Mouse (Mus musculus): Measurements from ENCODE around the gene Prok1.

The Prok1 gene

GRCm38 (mm10) chr3:107238051-107238450 is 1.5 kb downstream of the Prok1 start:
- DNase-seq (ENCODE audit: low spot score) = no peak

- DNase-seq (ENCODE audit: low spot score) = no peak
Observed at GRCm38 (mm10) chr3:107233945-107234344, 5.6 kb downstream of the Prok1 start.

DNA sequence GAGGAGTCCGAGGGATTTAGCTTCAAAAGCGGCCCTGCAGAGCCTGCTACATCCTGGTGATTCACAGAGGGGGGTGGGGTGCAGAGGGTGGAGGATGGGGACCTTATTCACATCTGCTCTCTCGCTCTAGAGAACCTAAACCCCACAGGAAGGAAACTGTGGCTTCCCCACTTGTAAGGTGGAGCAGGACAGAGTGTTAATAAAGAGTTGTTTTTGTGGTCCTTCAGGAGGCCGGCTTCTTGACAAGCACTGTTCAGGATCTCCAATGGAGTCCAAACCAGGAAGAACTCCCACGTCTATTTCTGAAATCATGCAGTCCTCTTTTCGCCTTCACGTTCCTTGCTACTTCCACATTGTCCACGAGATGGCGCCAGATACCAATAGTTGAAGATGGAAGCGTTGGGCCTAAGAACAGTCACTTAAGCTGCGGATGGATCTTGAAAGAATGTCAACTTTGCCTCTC is 6.1 kb downstream of the Prok1 start:
- peak; percentile 82 for DNase-seq (ENCODE audit: low spot score)

DNA sequence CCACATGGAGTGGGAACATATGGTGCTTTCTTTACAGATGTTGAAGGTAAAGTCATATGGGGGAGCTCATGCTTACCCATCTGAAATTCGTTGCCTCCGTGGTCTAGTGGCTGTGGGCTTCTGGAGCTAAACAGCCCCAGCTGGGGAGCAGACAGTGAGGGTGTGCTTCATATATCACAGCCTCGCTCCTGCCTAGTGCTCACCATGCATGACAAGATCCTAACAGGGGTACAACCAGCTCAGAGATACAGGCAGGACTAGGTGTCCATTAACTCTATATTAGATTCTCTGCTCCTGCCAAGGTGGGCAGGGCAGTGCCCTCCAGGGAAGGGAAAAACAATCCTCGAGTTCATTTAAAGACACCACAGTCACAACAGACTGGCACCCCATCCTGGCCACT is 8.3 kb downstream of the Prok1 start:
- DNase-seq (ENCODE audit: low spot score) = no peak

- DNase-seq (ENCODE audit: low spot score) = no peak
Observed at GRCm38 (mm10) chr3:107230527-107230926, 9.0 kb downstream of the Prok1 start, which contains the start of gene A630076J17Rik. Gene A630076J17Rik (plus strand): TSS chr3:107230614.

GRCm38 (mm10) chr3:107229822-107230221 is 9.7 kb downstream of the Prok1 start:
- peak; percentile 29 for DNase-seq (ENCODE audit: low spot score)

DNA sequence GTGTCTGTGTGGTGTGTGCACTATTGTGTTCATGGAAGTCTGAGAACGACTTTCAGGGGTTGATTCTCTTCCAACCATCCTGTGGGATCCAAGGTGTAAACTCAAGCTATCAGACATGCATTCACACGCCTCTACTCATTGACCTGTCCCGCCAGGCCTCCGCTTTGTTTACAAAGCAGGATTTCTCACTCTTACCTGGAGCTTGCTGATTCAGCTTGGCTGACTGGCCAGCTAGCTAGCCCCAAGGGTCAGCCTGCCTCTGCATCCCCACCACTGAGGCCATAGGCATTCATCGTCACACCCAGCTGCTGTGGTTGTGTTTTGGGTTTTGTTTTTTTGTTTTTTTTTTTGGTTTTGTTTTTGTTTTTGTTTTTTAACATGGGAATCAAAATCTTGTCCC is 10.3 kb downstream of the Prok1 start:
- DNase-seq (ENCODE audit: low spot score) = no peak

DNA sequence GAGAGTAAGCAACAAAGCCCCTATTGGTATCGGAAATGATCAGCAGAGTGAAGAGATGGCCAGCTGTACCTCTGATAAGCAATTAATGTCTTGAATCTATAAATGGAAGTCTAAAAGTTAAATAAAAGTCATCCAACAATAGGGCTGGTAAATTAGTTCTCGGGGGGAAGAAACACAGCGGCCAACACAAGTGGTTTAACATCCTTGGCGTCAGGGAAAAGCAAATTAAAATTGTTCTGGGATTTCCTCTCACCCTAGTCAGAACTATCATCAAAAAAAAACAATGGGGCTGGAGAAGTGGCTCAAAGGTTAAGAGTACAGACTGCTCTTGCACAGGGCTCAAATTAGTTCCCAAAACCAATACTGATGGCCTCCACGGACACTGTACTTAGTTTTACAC is 13.7 kb downstream of the Prok1 start:
- DNase-seq (ENCODE audit: low spot score) = no peak

GRCm38 (mm10) chr3:107223230-107223629 is 16.3 kb downstream of the Prok1 start:
- DNase-seq (ENCODE audit: low spot score) = no peak

DNA sequence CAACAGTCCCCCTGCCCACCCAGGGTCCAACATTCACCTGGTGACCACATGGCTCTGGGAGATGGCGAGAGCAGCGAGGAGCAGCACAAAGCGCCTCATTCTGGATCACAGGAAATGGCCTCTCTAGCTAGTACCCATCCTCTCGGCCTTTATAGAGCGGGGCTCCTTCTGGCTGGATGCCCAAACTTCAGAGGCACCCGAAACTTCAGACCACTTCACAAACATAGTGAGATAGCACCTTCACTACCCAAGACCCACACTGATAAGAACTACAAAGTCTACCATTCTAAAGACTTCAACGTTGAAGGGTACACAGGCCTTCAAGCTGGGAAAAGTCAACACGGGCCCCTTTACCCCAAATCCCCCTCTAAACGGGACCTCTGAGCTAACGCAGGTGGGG is 17.9 kb downstream of the Prok1 start, which contains the start of gene Cym:
Gene Cym (minus strand): TSS at position 125 of the 400 bp plus-strand sequence.
- DNase-seq (ENCODE audit: low spot score) = no peak

GRCm38 (mm10) chr3:107218572-107218971 is 20.9 kb downstream of the Prok1 start:
- no peak for DNase-seq (ENCODE audit: low spot score)

- DNase-seq (ENCODE audit: low spot score) = no peak
Observed at GRCm38 (mm10) chr3:107217101-107217480, 22.4 kb downstream of the Prok1 start.

DNA sequence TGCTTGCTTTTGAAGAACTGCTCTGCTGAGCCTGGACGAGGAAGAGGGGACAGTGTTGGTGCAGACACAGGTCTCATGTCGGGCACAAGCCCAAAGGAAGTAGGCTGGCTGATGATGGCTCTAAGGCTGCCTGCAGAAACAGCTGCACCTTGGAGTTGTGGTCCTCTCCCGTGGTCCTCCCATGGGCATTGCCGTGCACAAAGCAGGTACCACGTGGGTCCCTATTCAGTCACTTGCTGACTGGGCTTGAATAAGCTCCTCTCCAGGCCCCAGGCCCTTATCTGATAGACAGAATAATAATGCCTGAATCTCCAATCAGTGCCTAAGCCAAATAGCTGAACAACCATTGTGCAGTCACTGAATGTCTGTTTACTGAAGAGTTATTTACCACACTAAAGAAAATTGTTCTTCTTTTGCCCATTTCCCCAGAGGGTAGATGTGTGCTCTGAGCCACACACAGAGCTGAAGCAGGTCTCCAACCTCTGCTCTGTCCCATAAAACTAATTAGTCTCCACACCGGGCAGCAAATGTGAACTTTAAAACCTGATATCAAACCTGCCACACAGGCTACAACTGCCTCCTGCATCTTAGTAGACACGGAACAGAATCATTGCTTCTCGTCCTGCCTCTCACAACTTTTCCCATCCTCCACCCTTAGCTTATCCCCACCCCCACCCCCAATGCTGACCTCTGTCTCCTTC is 23.0 kb downstream of the Prok1 start:
- no peak for DNase-seq (ENCODE audit: low spot score)

DNA sequence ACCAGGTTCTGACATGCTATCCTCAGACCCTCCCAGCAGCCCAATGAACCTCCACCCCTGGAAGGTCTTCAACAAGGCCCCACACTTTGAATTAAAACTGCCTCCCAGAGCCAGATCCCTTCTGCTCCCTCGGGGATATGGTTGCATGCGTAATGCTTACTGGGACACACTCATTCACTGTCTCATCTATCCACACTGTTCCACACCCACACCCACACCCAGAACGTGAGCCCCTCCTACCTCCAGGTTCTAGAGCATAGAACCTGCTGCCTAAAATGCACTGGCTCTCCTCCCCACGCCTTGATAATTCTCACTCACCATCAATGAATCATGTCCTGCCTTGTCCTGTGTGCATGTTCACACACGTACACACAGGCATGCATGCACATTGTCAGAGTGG is 24.9 kb downstream of the Prok1 start:
- no peak for DNase-seq (ENCODE audit: low spot score)

DNA sequence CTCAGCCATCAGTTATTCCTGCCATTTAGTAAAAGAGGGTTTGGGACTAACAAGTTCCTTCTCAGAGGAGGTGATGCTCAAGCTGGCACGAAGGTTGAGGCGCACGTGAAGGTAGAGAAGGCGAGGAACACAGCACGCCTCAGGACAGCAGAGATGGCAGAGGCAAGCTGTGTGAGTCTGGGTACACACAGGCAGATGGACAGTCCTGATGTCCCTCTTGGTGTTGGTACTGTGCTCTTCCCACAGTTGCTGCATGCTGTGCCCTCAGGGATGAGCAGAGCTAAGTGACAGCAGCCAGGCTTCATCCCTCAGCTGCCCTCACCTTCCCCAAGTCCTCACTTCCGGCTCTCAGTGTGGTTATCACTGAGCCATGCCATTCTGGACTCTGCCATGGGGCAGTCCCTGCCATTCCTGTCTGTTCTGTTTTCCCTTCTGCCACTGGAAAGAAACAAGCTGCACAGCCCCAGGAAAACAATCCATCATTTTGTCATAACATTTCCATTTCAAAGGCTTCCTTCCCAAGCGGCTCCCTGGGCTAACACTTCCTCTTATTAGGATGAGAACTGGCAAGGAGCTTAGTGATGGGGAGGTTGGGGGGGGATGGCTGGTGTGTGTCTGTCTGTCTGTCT is 31.8 kb downstream of the Prok1 start:
- no peak for DNase-seq (ENCODE audit: low spot score)

- no peak for DNase-seq (ENCODE audit: low spot score)
Observed at GRCm38 (mm10) chr3:107206490-107207150, 32.9 kb downstream of the Prok1 start.

GRCm38 (mm10) chr3:107205994-107206393 is 33.5 kb downstream of the Prok1 start:
- DNase-seq (ENCODE audit: low spot score) = peak; percentile 76

DNA sequence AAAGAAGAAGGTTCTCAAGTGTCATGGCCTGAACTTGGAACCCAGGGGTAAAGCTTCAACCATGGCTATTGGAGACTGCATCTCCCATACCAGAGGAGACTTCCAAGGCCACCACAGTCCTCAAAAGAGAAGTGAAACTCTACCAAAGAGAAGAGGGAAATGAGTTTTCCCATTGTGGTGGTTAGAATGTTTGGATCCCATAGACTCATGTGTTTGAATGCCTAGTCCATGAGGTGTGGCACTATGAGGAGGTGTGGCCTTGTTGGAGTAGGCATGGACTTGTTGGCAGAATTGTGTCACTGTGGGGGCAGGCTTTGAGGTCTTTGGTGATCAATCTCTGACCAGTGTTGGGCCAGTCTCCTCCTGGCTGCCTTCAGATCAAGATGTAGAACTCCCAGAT is 34.3 kb downstream of the Prok1 start:
- no peak for DNase-seq (ENCODE audit: low spot score)

DNA sequence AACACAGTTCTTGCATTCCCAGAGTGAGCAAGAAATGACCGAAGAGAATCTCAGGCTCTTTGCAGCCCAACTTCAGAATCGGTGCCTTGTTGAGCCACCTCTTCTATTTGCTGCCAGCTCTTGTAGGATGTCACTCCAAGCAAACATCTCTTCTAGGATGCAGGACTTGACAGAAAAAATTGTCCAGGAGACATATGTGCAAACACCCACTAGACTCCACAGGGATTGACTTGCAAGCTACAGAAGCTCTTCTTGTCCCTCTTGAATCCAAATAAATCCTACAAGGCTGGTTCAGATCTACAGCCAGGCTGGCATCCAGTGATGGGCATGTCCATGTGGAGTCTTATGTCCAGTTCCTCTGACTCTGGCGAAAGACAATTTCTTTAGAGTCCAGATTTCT is 35.1 kb downstream of the Prok1 start:
- DNase-seq (ENCODE audit: low spot score) = no peak

DNA sequence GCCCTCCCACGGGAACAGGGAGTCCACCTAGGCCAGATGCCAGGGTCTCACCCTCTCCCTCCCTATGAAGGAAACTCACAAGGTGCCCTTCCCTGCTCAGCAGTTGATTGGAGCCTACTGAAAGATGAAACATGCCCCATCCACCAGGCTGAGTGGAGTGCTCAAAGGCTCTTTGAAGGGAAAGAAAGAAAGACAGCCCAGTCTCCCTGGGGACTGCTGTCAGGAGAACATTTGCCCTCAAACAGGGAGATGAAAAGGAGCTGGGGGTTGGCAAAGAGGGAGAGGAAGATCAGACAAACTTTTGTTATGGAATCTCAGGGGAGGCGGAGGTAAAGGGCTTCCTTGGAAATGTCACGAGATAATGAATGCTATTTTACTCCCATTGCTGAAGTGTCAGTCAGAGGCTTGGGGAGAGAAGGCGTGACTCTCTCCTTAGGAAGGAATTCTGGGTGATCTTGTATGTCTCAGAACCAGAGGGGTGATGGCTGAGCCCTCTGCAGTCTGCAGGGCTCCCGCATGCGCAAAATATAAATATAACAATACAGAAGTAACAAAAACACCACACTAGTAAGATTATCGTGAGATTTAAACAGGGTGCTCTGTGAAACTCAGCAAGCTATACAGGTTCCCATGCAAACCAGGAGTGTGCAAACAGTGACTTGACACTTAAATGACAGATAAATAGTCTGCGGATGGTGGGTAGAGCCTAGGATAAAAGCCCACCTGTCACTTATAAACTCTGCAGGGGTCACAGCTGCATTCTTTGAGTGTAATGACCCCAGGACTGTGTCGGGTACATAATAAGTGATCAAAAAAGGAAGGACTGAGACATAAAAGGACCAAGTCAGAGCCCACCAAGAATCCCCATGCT is 38.0 kb downstream of the Prok1 start:
- DNase-seq (ENCODE audit: low spot score) = no peak

- DNase-seq (ENCODE audit: low spot score) = peak; percentile 27
Observed at GRCm38 (mm10) chr3:107188226-107188899, 51.1 kb downstream of the Prok1 start.

DNA sequence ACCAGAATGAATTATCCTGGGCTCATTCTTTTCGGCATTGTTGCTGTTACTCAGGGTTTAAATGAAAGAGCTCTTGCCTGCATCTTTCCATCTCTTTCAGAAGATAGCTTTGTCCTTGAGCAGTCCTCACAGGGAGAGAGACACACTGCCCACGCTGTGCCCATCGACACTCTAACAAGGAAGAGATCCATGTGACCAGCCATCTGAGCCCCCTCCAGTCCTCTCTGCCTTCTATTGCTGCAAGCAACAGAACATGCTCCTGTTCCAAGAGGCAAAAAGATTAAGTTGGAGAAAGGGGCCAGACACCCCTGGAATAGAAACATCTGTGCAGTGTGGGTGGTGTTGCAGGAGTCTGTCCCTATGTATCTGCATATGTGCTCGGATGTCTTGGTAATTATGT is 52.5 kb downstream of the Prok1 start:
- no peak for DNase-seq (ENCODE audit: low spot score)

All from urinary bladder, postnatal 14 days (tissue).